In the genomic region with DNA sequence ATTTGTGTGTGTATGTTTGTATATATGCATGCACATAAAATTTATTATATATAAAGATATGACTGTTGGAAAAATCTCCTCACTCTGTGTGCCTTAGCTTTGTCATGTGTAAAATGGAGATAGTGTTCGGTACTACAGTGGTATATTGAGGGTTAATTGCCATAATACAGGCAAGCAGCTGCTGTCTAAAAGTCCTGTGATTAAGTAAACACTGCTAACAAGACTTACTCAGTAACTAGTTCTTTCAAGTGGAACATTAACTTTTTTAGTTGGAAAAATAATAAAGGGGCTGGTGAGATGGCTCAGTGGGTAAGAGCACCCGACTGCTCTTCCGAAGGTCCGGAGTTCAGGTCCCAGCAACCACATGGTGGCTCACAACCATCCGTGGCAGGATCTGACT, we compare ENCODE assay signal across 21 mouse cellular contexts.
DNase-seq lines count a peak whose midpoint lies in the region; ATAC-seq and TF ChIP-seq lines count a peak whose summit lies in the region.
"Had no signal": no experiment of that assay in that cellular context is flagged by ENCODE, and none has a peak within 500 bp of the region (broad histone marks: within the 10 kb centered on the region; RNA-seq: fewer than 3 reads in every experiment).

No protein-coding gene starts in this region.

- H3K4me1 ChIP-seq in kidney, adult 2 months (ENCODE audit: control insufficient read depth, insufficient read depth, low read length) = peaks cover 10% of the 10 kb centered on the region; the same call in 1 of the 2 replicates
- H3K4me1 ChIP-seq in kidney, embryonic 16.5 days (ENCODE audit: insufficient read depth, low read length) = peaks cover 9% of the 10 kb centered on the region; the same call in 1 of the 2 replicates
- H3K4me1 ChIP-seq in liver, embryonic 16.5 days (ENCODE audit: control insufficient read depth, low read depth, low read length) = peaks cover 7% of the 10 kb centered on the region; the same call in 1 of the 2 replicates
- H3K4me1 ChIP-seq in liver, embryonic 12.5 days = peaks cover 12% of the 10 kb centered on the region; the same call in 1 of the 2 replicates

- no peaks in the 10 kb centered on the region; the same call in 1 of the 2 replicates for H3K36me3 ChIP-seq in kidney, adult 2 months (ENCODE audit: control insufficient read depth, insufficient read depth, low read length)
- 0 out of 2 replicates have a peak, but pooled peaks cover 2% of the 10 kb centered on the region for H3K36me3 ChIP-seq in kidney, embryonic 16.5 days (ENCODE audit: insufficient read depth, low read length)
- no peaks in the 10 kb centered on the region; the same call in 1 of the 2 replicates for H3K36me3 ChIP-seq in liver, embryonic 16.5 days (ENCODE audit: control insufficient read depth, insufficient read depth)
- H3K36me3 ChIP-seq in liver, embryonic 12.5 days = peaks cover 4% of the 10 kb centered on the region; the same call in 1 of the 2 replicates
- H3K36me3 ChIP-seq: embryonic facial prominence, embryonic 12.5 days; forebrain, embryonic 15.5 days had no signal

- no peak for TF ChIP-seq POLR2A in kidney, adult 2 months (IDR thresholded peaks at IDR 0.05; ENCODE audit: low read depth, low read length)

- no peak overlapping the region for H3K4me3 ChIP-seq in kidney, adult 2 months (ENCODE audit: insufficient read depth, low read depth, low read length)
- H3K4me3 ChIP-seq in kidney, embryonic 16.5 days (ENCODE audit: low read length) = no peak overlapping the region
- H3K4me3 ChIP-seq in liver, embryonic 16.5 days (ENCODE audit: low read depth, low read length) = no peak overlapping the region
- no peak overlapping the region for H3K4me3 ChIP-seq in liver, embryonic 12.5 days
- H3K4me3 ChIP-seq: embryonic facial prominence, embryonic 12.5 days; forebrain, embryonic 15.5 days; heart, embryonic 13.5 days had no signal

- no peak overlapping the region for H3K27ac ChIP-seq in kidney, adult 2 months (ENCODE audit: insufficient read depth, low read depth, low read length)
- no peak overlapping the region for H3K27ac ChIP-seq in kidney, embryonic 16.5 days (ENCODE audit: low read length)
- H3K27ac ChIP-seq in liver, embryonic 16.5 days (ENCODE audit: low read length) = no peak overlapping the region
- no peak overlapping the region for H3K27ac ChIP-seq in liver, embryonic 12.5 days
- H3K27ac ChIP-seq: embryonic facial prominence, embryonic 12.5 days; forebrain, embryonic 15.5 days; heart, embryonic 13.5 days had no signal

- WGBS in kidney, adult 2 months = 40% methylated on average over 5 of the region's 5 CpGs
- WGBS in kidney, embryonic 16.5 days = 66% methylated on average over 5 of the region's 5 CpGs
- WGBS in liver, embryonic 16.5 days (ENCODE audit: insufficient replicate concordance) = 74% methylated on average over 5 of the region's 5 CpGs
- WGBS in liver, embryonic 12.5 days (ENCODE audit: insufficient replicate concordance) = 87% methylated on average over 5 of the region's 5 CpGs

- H3K27me3 ChIP-seq in kidney, adult 2 months (replicated peaks; ENCODE audit: control insufficient read depth, insufficient read depth, low read length) = no peaks in the 10 kb centered on the region
- H3K27me3 ChIP-seq in kidney, embryonic 16.5 days (ENCODE audit: insufficient read depth, low read length) = no peaks in the 10 kb centered on the region
- H3K27me3 ChIP-seq in liver, embryonic 16.5 days (ENCODE audit: control insufficient read depth, insufficient read depth, low read depth, low read length) = no peaks in the 10 kb centered on the region
- H3K27me3 ChIP-seq in liver, embryonic 12.5 days (replicated peaks) = no peaks in the 10 kb centered on the region
- H3K27me3 ChIP-seq: embryonic facial prominence, embryonic 12.5 days; forebrain, embryonic 15.5 days; heart, embryonic 13.5 days had no signal

- DNase-seq in kidney, adult 2 months = peak; percentile 38
- no peak for DNase-seq in kidney, postnatal 4 days
- no peak for DNase-seq in kidney, adult 11 months
- DNase-seq in left cerebral cortex, adult 8-10 months (ENCODE audit: low spot score in 2 of 2) = no peak
- no peak for DNase-seq in right cerebral cortex, postnatal 10 days (ENCODE audit: low spot score in 2 of 2)
- DNase-seq: adrenal gland, postnatal 14 days; B cell, adult 2 months; cerebellum, adult 11-12 months; cerebellum, adult 9-10 months; cerebellum, postnatal 25 days; gastrocnemius, postnatal 36 days; heart, postnatal 36 days had no signal

- 0 out of 2 replicates have a peak, but pooled peaks have one; percentile 6 for TF ChIP-seq CTCF in kidney, adult 2 months (conservative IDR thresholded peaks at IDR 0.05; ENCODE audit: insufficient read depth, insufficient read length, low read depth, low read length)

- no peak overlapping the region for H3K4me2 ChIP-seq in kidney, embryonic 16.5 days (replicated peaks; ENCODE audit: low read depth, low read length)
- no peak overlapping the region for H3K4me2 ChIP-seq in liver, embryonic 16.5 days (ENCODE audit: low read depth, low read length)
- no peak overlapping the region for H3K4me2 ChIP-seq in liver, embryonic 12.5 days
- H3K4me2 ChIP-seq: embryonic facial prominence, embryonic 12.5 days; forebrain, embryonic 15.5 days; heart, embryonic 13.5 days had no signal

- H3K9ac ChIP-seq in kidney, embryonic 16.5 days (replicated peaks; ENCODE audit: low read length) = no peak overlapping the region
- no peak overlapping the region for H3K9ac ChIP-seq in liver, embryonic 16.5 days (ENCODE audit: low read depth, low read length)
- H3K9ac ChIP-seq in liver, embryonic 12.5 days = no peak overlapping the region
- H3K9ac ChIP-seq: embryonic facial prominence, embryonic 12.5 days; forebrain, embryonic 15.5 days; heart, embryonic 13.5 days had no signal

- H3K9me3 ChIP-seq in kidney, embryonic 16.5 days (ENCODE audit: low read length) = no peaks in the 10 kb centered on the region
- no peaks in the 10 kb centered on the region for H3K9me3 ChIP-seq in liver, embryonic 16.5 days (replicated peaks; ENCODE audit: control insufficient read depth, low read length)
- H3K9me3 ChIP-seq in liver, embryonic 12.5 days (replicated peaks) = no peaks in the 10 kb centered on the region
- H3K9me3 ChIP-seq: embryonic facial prominence, embryonic 12.5 days; forebrain, embryonic 15.5 days; G1E; heart, embryonic 13.5 days had no signal

- peak; percentile 65; the same call in 1 of the 2 replicates for ATAC-seq in kidney, embryonic 16.5 days (ENCODE audit: low FRiP score, low TSS enrichment)
- peak; percentile 61; the same call in 1 of the 2 replicates for ATAC-seq in liver, embryonic 16.5 days (ENCODE audit: low read depth)
- no peak for ATAC-seq in liver, embryonic 12.5 days
- ATAC-seq: activated CD4-positive, CD25-positive, alpha-beta regulatory T cell, adult 4 months; CD4-positive, CD25-positive, alpha-beta regulatory T cell, adult 4 months; forebrain, embryonic 15.5 days had no signal
